Mouse (Mus musculus) frontal cortex, postnatal 10 days (tissue): ENCODE data around the gene Rasgrp4.
"Not testable (repeated sequence)": the region's sequence is repeated elsewhere in the genome, so short reads cannot be mapped to it uniquely, and the experiment has no call there.

Source experiments
- DNase-seq, 2 experiments: peaks; one replicate each; pipeline ENCODE4 v3.0.0; 2022; ENCODE audit warnings: low spot score in 2 of 2, mixed read lengths in 1 of 2

Gene Rasgrp4

GRCm38 (mm10) chr7:29134693-29135386 is at the start of gene Rasgrp4:
Gene Rasgrp4 (plus strand): TSS chr7:29134851.
- no peak for DNase-seq

GRCm38 (mm10) chr7:29085981-29086380 is 48.7 kb upstream of the Rasgrp4 start:
- DNase-seq, result no peak

GRCm38 (mm10) chr7:29086902-29087301 is 47.7 kb upstream of the Rasgrp4 start:
- DNase-seq, result no peak

GRCm38 (mm10) chr7:29088817-29089216 is 45.8 kb upstream of the Rasgrp4 start:
- DNase-seq, result no peak

GRCm38 (mm10) chr7:29097131-29097530 is 37.5 kb upstream of the Rasgrp4 start:
- no peak for DNase-seq

GRCm38 (mm10) chr7:29101286-29102017 is 33.2 kb upstream of the Rasgrp4 start:
- no peak for DNase-seq

- DNase-seq, result peak in 1 of 2 experiments; percentile 46
These were observed 25.4 kb upstream of the Rasgrp4 start for GRCm38 (mm10) chr7:29108992-29109955.

GRCm38 (mm10) chr7:29118142-29118851 is 16.4 kb upstream of the Rasgrp4 start:
- DNase-seq, result no peak

- no peak for DNase-seq
These were observed 15.1 kb upstream of the Rasgrp4 start for GRCm38 (mm10) chr7:29119526-29119925.

GRCm38 (mm10) chr7:29122821-29123220 is 11.8 kb upstream of the Rasgrp4 start:
- no peak for DNase-seq

GRCm38 (mm10) chr7:29123531-29124358 is 10.9 kb upstream of the Rasgrp4 start:
- DNase-seq, result no peak

GRCm38 (mm10) chr7:29124970-29125369 is 9.7 kb upstream of the Rasgrp4 start, which contains the start of gene Ryr1:
Gene Ryr1 (minus strand): TSS chr7:29125179.
- no peak for DNase-seq

- DNase-seq, result peak in 1 of 2 experiments; percentile 23
These were observed 8.3 kb upstream of the Rasgrp4 start for GRCm38 (mm10) chr7:29126173-29126915.

- no peak for DNase-seq
These were observed 5.9 kb upstream of the Rasgrp4 start for GRCm38 (mm10) chr7:29128725-29129124.

- no peak for DNase-seq
These were observed 421 bp upstream of the Rasgrp4 start for GRCm38 (mm10) chr7:29134230-29134629.

GRCm38 (mm10) chr7:29137429-29137828 is 2.8 kb downstream of the Rasgrp4 start:
- DNase-seq, result no peak

GRCm38 (mm10) chr7:29139237-29139636 is 4.6 kb downstream of the Rasgrp4 start:
- DNase-seq, result not testable (repeated sequence)

GRCm38 (mm10) chr7:29141416-29141815 is 6.8 kb downstream of the Rasgrp4 start:
- DNase-seq, result no peak

GRCm38 (mm10) chr7:29144006-29144405 is 9.4 kb downstream of the Rasgrp4 start:
- DNase-seq, result no peak
